Comparison of ENCODE assay signal across 10 mouse cellular contexts in genomic region chr2:164386953-164387352, GRCm38 (mm10). TPM values are rescaled to one million over a fixed set of nuclear protein-coding genes. Genes with fewer than 3 reads are reported as not detected.
A peak's percentile ranks its signal among the peaks of the same experiment; 100 is the strongest.
DNase-seq lines count a peak whose midpoint lies in the region; ATAC-seq and TF ChIP-seq lines count a peak whose summit lies in the region.
"Had no signal": no experiment of that assay in that cellular context is flagged by ENCODE, and none has a peak within 500 bp of the region (broad histone marks: within the 10 kb centered on the region; RNA-seq: fewer than 3 reads in every experiment).

No protein-coding gene starts in this region.

- H3K27ac ChIP-seq in liver, postnatal 0 days (ENCODE audit: low read depth) = no peak overlapping the region
- H3K27ac ChIP-seq in liver, embryonic 12.5 days = no peak overlapping the region
- no peak overlapping the region for H3K27ac ChIP-seq in layer of hippocampus, adult 2 months

- peak; percentile 77 for TF ChIP-seq CTCF in liver, postnatal 0 days (IDR thresholded peaks at IDR 0.05; ENCODE audit: low read depth)
- peak; percentile 85 for TF ChIP-seq CTCF in layer of hippocampus, adult 2 months (conservative IDR thresholded peaks at IDR 0.05)

- ATAC-seq in liver, postnatal 0 days = peak; percentile 25; the same call in 1 of the 2 replicates
- ATAC-seq in liver, embryonic 12.5 days = no peak

- no peak overlapping the region for H3K4me3 ChIP-seq in liver, postnatal 0 days (ENCODE audit: low read depth, low read length)
- H3K4me3 ChIP-seq in liver, embryonic 12.5 days = no peak overlapping the region
- no peak overlapping the region for H3K4me3 ChIP-seq in layer of hippocampus, adult 2 months
- H3K4me3 ChIP-seq: neural tube, embryonic 12.5 days had no signal

- H3K9ac ChIP-seq in liver, postnatal 0 days (replicated peaks) = no peak overlapping the region
- H3K9ac ChIP-seq in liver, embryonic 12.5 days = no peak overlapping the region
- H3K9ac ChIP-seq: neural tube, embryonic 12.5 days had no signal

- TF ChIP-seq EP300 in liver, postnatal 0 days (IDR thresholded peaks at IDR 0.05; ENCODE audit: low read depth) = no peak

- peaks cover 14% of the 10 kb centered on the region for H3K27me3 ChIP-seq in liver, postnatal 0 days (ENCODE audit: insufficient read depth, low read length)
- H3K27me3 ChIP-seq in liver, embryonic 12.5 days (replicated peaks) = peaks cover 60% of the 10 kb centered on the region

- DNase-seq in adrenal gland, postnatal 10 days = peak; percentile 54
- no peak for DNase-seq in adrenal gland, adult 8-10 months
- DNase-seq in liver, postnatal 0 days = peak; percentile 62
- DNase-seq in cerebellum, postnatal 10 days = peak; percentile 61 to 69
- DNase-seq in layer of hippocampus, adult 2 months (ENCODE audit: low spot score in 2 of 2) = peak in 1 of 2 experiments; percentile 68
- peak; percentile 52 for DNase-seq in lung, postnatal 25 days (ENCODE audit: low spot score)
- peak; percentile 77 for DNase-seq in testis, postnatal 10 days (ENCODE audit: low spot score)

- 9% methylated on average over 8 of the region's 8 CpGs for WGBS in liver, postnatal 0 days (ENCODE audit: insufficient replicate concordance)
- WGBS in liver, embryonic 12.5 days (ENCODE audit: insufficient replicate concordance) = 4% methylated on average over 8 of the region's 8 CpGs

- no peaks in the 10 kb centered on the region for H3K9me3 ChIP-seq in liver, postnatal 0 days (ENCODE audit: low read length)
- no peaks in the 10 kb centered on the region for H3K9me3 ChIP-seq in liver, embryonic 12.5 days (replicated peaks)
- H3K9me3 ChIP-seq: neural tube, embryonic 12.5 days had no signal

- H3K4me2 ChIP-seq in liver, postnatal 0 days (ENCODE audit: low read depth, low read length) = no peak overlapping the region
- no peak overlapping the region for H3K4me2 ChIP-seq in liver, embryonic 12.5 days

- no peaks in the 10 kb centered on the region for H3K36me3 ChIP-seq in liver, postnatal 0 days (replicated peaks; ENCODE audit: insufficient read depth, low read length)
- no peaks in the 10 kb centered on the region for H3K36me3 ChIP-seq in liver, embryonic 12.5 days
- H3K36me3 ChIP-seq: neural tube, embryonic 12.5 days had no signal

- H3K4me1 ChIP-seq in liver, postnatal 0 days (ENCODE audit: insufficient read depth) = peaks cover 18% of the 10 kb centered on the region
- no peaks in the 10 kb centered on the region for H3K4me1 ChIP-seq in liver, embryonic 12.5 days

RNA-seq across cellular contexts. Expression of gene Slpi, which starts 1.9 kb away (rescaled TPM):
- total RNA-seq in adrenal gland, postnatal 10 days (2021) = 10 to 100 TPM in 1 of 2 experiments, 1 to 10 TPM in 1; 9.1 to 13.2 TPM
- 10 to 100 TPM in 3 of 4 experiments, 1 to 10 TPM in 1; 8.5 to 24.2 (median 22.2) TPM for total RNA-seq in adrenal gland, adult 8-10 months (2022)
- polyA plus RNA-seq in liver, postnatal 0 days (2015; fragmentation: Nextera tagmentation; extraction: Ambion mirVana) = 59.4 and 63.6 TPM in 2 replicates
- 12.1 and 14.1 TPM in 2 replicates for polyA plus RNA-seq in liver, embryonic 12.5 days (2016; fragmentation: Nextera tagmentation; extraction: Ambion mirVana)
- total RNA-seq in layer of hippocampus, adult 2 months (2021) = 1 to 10 TPM in 1 of 2 experiments, not detected in 1; 1.8 TPM
- polyA plus RNA-seq: neural tube, embryonic 12.5 days had no signal

RNA-seq across cellular contexts. Expression of gene Rbpjl, which starts 16.0 kb away (rescaled TPM):
- under 1 TPM in 1 of 2 experiments, not detected in 1; 0.15 TPM for total RNA-seq in adrenal gland, postnatal 10 days (2021)
- not detected for total RNA-seq in adrenal gland, adult 8-10 months (2022)
- polyA plus RNA-seq in liver, postnatal 0 days (2015; fragmentation: Nextera tagmentation; extraction: Ambion mirVana) = not detected in 2 replicates
- polyA plus RNA-seq in liver, embryonic 12.5 days (2016; fragmentation: Nextera tagmentation; extraction: Ambion mirVana) = not detected in 2 replicates
- total RNA-seq in layer of hippocampus, adult 2 months (2021) = under 1 TPM; 0.07 to 0.46 TPM

RNA-seq across cellular contexts. Expression of gene Matn4, which starts 18.0 kb away (rescaled TPM):
- 1 to 10 TPM; 2.3 to 2.7 TPM for total RNA-seq in adrenal gland, postnatal 10 days (2021)
- under 1 TPM; 0.38 to 0.81 (median 0.67) TPM for total RNA-seq in adrenal gland, adult 8-10 months (2022)
- 0.18 and 0.25 TPM in 2 replicates for polyA plus RNA-seq in liver, postnatal 0 days (2015; fragmentation: Nextera tagmentation; extraction: Ambion mirVana)
- polyA plus RNA-seq in liver, embryonic 12.5 days (2016; fragmentation: Nextera tagmentation; extraction: Ambion mirVana) = 0.28 and 0.41 TPM in 2 replicates
- 10 to 100 TPM; 10.3 to 11.2 TPM for total RNA-seq in layer of hippocampus, adult 2 months (2021)

RNA-seq across cellular contexts. Expression of gene Svs5, which starts 54.4 kb away (rescaled TPM):
- under 1 TPM in 1 of 2 experiments, not detected in 1; 0.45 TPM for total RNA-seq in adrenal gland, postnatal 10 days (2021)
- total RNA-seq in adrenal gland, adult 8-10 months (2022) = 1 to 10 TPM in 3 of 4 experiments, under 1 TPM in 1; 0.51 to 2.4 (median 2.3) TPM
- polyA plus RNA-seq in liver, postnatal 0 days (2015; fragmentation: Nextera tagmentation; extraction: Ambion mirVana) = not detected in 2 replicates
- polyA plus RNA-seq in liver, embryonic 12.5 days (2016; fragmentation: Nextera tagmentation; extraction: Ambion mirVana) = not detected in 2 replicates
- total RNA-seq in layer of hippocampus, adult 2 months (2021) = not detected
- polyA plus RNA-seq: heart, embryonic 14.5 days; neural tube, embryonic 12.5 days had no signal

RNA-seq across cellular contexts. Expression of gene Sdc4, which starts 56.7 kb away (rescaled TPM):
- total RNA-seq in adrenal gland, postnatal 10 days (2021) = 100 to 1,000 TPM; 101 to 246 TPM
- 100 to 1,000 TPM in 2 of 4 experiments, 10 to 100 TPM in 2; 89.0 to 114 (median 105) TPM for total RNA-seq in adrenal gland, adult 8-10 months (2022)
- 194 and 208 TPM in 2 replicates for polyA plus RNA-seq in liver, postnatal 0 days (2015; fragmentation: Nextera tagmentation; extraction: Ambion mirVana)
- polyA plus RNA-seq in liver, embryonic 12.5 days (2016; fragmentation: Nextera tagmentation; extraction: Ambion mirVana) = 31.3 and 31.8 TPM in 2 replicates
- 100 to 1,000 TPM; 122 to 137 TPM for total RNA-seq in layer of hippocampus, adult 2 months (2021)
